Mouse (Mus musculus): Measurements from ENCODE around the gene Rcc1. TPM values are rescaled to one million over a fixed set of nuclear protein-coding genes. Genes with fewer than 3 reads are reported as not detected.
A peak's percentile ranks its signal among the peaks of the same experiment; 100 is the strongest.

The Rcc1 gene
- total and polyA plus RNA-seq, 3 experiments: 93.6 to 149 (median 148) TPM

- Histone ChIP-seq H3K9me3 (replicated peaks; ENCODE audit: low read length) (no peaks in the 10 kb centered on the region), H3K4me2 (ENCODE audit: insufficient read depth, low read depth, poor library complexity, severe bottlenecking) (peak overlapping the region; percentile 71), H3K27ac (ENCODE audit: insufficient read depth, low read depth) (peak overlapping the region; percentile 62; the same call in 1 of the 2 replicates), H3K27me3 (replicated peaks) (no peaks in the 10 kb centered on the region), H3K4me1 (ENCODE audit: control insufficient read depth in 1 of 2, insufficient read depth in 2 of 2) (peaks cover 0 to 34% of the 10 kb centered on the region in 2 experiments; a peak in 2 of 4 replicates), H3K79me2 (replicated peaks; ENCODE audit: control insufficient read depth, extremely low read depth, insufficient read depth, poor library complexity, severe bottlenecking) (no peaks in the 10 kb centered on the region), H3K4me3 (replicated peaks in 1 of 3; ENCODE audit: low read depth in 2 of 3, low read length in 2 of 3, poor library complexity in 1 of 3) (peak overlapping the region in 1 of 3 experiments; percentile 28), H3K9ac (ENCODE audit: insufficient read depth, low read depth) (no peak overlapping the region), H3K36me3 (replicated peaks in 1 of 2; ENCODE audit: control insufficient read depth in 1 of 2, insufficient read depth in 1 of 2, low read length in 1 of 2) (peaks cover 17 to 49% of the 10 kb centered on the region in 2 experiments)
- in situ Hi-C loops (cut with MboI; ENCODE audit: low pct_ligation_motif_present, low pct_unique_long_range_greater_than_20kb, low sequenced_read_pairs) (no loop called here), dilution Hi-C loops (cut with MboI; ENCODE audit: extremely low pct_ligation_motif_present, extremely low pct_unique_long_range_greater_than_20kb, low sequenced_read_pairs) (no loop called here)
- TF ChIP-seq MAFK (IDR thresholded peaks at IDR 0.05; ENCODE audit: insufficient replicate concordance, low read length): no peak
- no peak for TF ChIP-seq CHD1 (IDR thresholded peaks at IDR 0.05; ENCODE audit: low read depth, low read length)
- no peak for TF ChIP-seq EP300 (IDR thresholded peaks at IDR 0.05; ENCODE audit: low read length)
- TF ChIP-seq SMC3 (IDR thresholded peaks at IDR 0.05; ENCODE audit: low read depth, low read length): no peak
- 0 out of 2 replicates have a peak, but pooled peaks have one; percentile 23 for TF ChIP-seq ELF1 (IDR thresholded peaks at IDR 0.05; ENCODE audit: low read depth, low read length)
- TF ChIP-seq NRF1 (IDR thresholded peaks at IDR 0.05; ENCODE audit: low read depth, low read length): no peak
- TF ChIP-seq JUND (conservative IDR thresholded peaks at IDR 0.05; ENCODE audit: low read depth, low read length): no peak
- no peak for TF ChIP-seq CHD2 (IDR thresholded peaks at IDR 0.05; ENCODE audit: low read length)
- no peak for TF ChIP-seq RAD21 (IDR thresholded peaks at IDR 0.05; ENCODE audit: low read depth, low read length)
- TF ChIP-seq BHLHE40 (IDR thresholded peaks at IDR 0.05; ENCODE audit: low read depth, low read length): peak; percentile 23; the same call in 1 of the 2 replicates
- TF ChIP-seq MAX (IDR thresholded peaks at IDR 0.05; ENCODE audit: low read length): no peak
- no peak for TF ChIP-seq USF1 (IDR thresholded peaks at IDR 0.05; ENCODE audit: low read depth, low read length)
- no peak for TF ChIP-seq TCF12 (IDR thresholded peaks at IDR 0.05; ENCODE audit: low read depth, low read length)
- no peak for TF ChIP-seq CTCF (conservative IDR thresholded peaks at IDR 0.05 in 1 of 2, IDR thresholded peaks at IDR 0.05 in 1 of 2; ENCODE audit: low read depth in 2 of 2, low read length in 2 of 2)
- peak; percentile 30; the same call in 1 of the 2 replicates for TF ChIP-seq NELFE (IDR thresholded peaks at IDR 0.05; ENCODE audit: low read depth, low read length)
- no peak for TF ChIP-seq MAZ (IDR thresholded peaks at IDR 0.05; ENCODE audit: low read depth, low read length)
- TF ChIP-seq SIN3A (IDR thresholded peaks at IDR 0.05; ENCODE audit: low read length): no peak
- TF ChIP-seq MYC (IDR thresholded peaks at IDR 0.05; ENCODE audit: low read depth, low read length): no peak
- no peak for TF ChIP-seq ZKSCAN1 (IDR thresholded peaks at IDR 0.05; ENCODE audit: borderline replicate concordance, low read depth, low read length)
- TF ChIP-seq MXI1 (IDR thresholded peaks at IDR 0.05; ENCODE audit: low read depth, low read length): no peak
- TF ChIP-seq RCOR1 (conservative IDR thresholded peaks at IDR 0.05; ENCODE audit: low read depth, low read length): no peak
- TF ChIP-seq ZC3H11A (IDR thresholded peaks at IDR 0.05; ENCODE audit: low read depth, low read length): no peak
- no peak for TF ChIP-seq PAX5 (IDR thresholded peaks at IDR 0.05; ENCODE audit: low read length)
- no peak for TF ChIP-seq E2F4 (IDR thresholded peaks at IDR 0.05; ENCODE audit: insufficient replicate concordance, low read depth, low read length)
- no peak for TF ChIP-seq JUN (IDR thresholded peaks at IDR 0.05; ENCODE audit: insufficient read depth, low read depth, low read length)
- no peak for TF ChIP-seq HCFC1 (IDR thresholded peaks at IDR 0.05; ENCODE audit: low read depth, low read length)
- 0 out of 2 replicates have a peak, but pooled peaks have one; percentile 7 for TF ChIP-seq ETS1 (conservative IDR thresholded peaks at IDR 0.05; ENCODE audit: low read depth, low read length)
- TF ChIP-seq UBTF (IDR thresholded peaks at IDR 0.05; ENCODE audit: low read depth, low read length): no peak
- no peak for TF ChIP-seq USF2 (conservative IDR thresholded peaks at IDR 0.05; ENCODE audit: low read depth, low read length)
- peak; percentile 65 for TF ChIP-seq IRF4 (IDR thresholded peaks at IDR 0.05; ENCODE audit: low read depth, low read length)
- no peak for TF ChIP-seq MEF2A (IDR thresholded peaks at IDR 0.05; ENCODE audit: borderline replicate concordance, low read depth, low read length)
- no peak for TF ChIP-seq ZNF384 (IDR thresholded peaks at IDR 0.05; ENCODE audit: low read depth, low read length)
- TF ChIP-seq KAT2A (IDR thresholded peaks at IDR 0.05; ENCODE audit: insufficient replicate concordance, low read length): no peak
- TF ChIP-seq TBP (conservative IDR thresholded peaks at IDR 0.05; ENCODE audit: low read depth, low read length): no peak; the same call in 1 of the 2 replicates
- DNase-seq (ENCODE audit: extremely low read depth): peak; percentile 80
Observed at GRCm38 (mm10) chr4:132363487-132363886, 10.1 kb upstream of the Rcc1 start.

All from CH12.LX (cell line).